Mouse (Mus musculus): ENCODE results near the gene Cdc37l1.
"Not testable (repeated sequence)": the region's sequence is repeated elsewhere in the genome, so short reads cannot be mapped to it uniquely, and the experiment has no call there.

Cdc37l1 gene

DNA sequence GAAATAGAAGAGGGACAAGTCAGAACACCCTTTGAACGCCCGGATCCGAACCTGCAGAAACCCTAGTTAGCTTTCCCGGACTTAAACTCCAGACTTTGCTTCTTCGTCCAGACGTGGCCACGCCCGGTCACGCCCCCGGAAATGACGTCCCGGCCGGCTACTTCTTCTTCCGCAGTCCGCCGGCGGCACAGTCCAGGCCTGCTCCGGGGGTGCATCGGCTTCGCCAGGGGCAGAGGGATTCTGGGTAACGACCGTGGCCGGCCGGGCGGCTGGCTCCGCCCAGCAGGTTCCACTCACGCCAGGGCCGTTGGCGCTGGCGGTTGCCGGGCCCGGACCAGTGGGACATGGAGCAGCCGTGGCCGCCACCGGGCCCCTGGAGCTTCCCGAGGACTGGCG, at the start of gene Cdc37l1:
TSS of gene Cdc37l1 (plus strand) at position 159 of the 396 bp plus-strand sequence.
- DNase-seq (ENCODE audit: extremely low read depth, low read depth) = peak; percentile 83

GRCm38 (mm10) chr19:28941271-28941670, 48.9 kb upstream of the Cdc37l1 start:
- DNase-seq (ENCODE audit: extremely low read depth, low read depth) = no peak

DNA sequence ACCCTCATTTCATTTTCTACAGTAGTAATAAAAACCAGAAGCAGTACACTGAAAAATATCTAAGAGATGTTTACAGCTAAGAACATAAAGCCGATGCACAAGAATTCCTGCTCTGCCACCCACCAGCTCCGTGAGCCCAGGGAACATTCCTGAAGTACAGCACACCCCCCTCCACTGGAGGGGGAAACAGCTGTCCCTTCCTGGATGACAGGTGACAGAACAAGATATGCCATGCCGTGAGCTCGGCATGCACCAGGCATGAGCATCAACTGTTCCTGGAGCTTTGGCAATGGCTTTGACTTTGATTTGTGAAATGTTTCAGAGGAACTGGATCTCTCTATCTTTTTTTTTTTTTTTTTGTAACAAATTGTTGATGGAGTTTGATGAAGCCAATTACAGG, 43.4 kb upstream of the Cdc37l1 start:
- no peak for DNase-seq (ENCODE audit: extremely low read depth, low read depth)

GRCm38 (mm10) chr19:28947311-28947710, 42.8 kb upstream of the Cdc37l1 start:
- DNase-seq (ENCODE audit: extremely low read depth, low read depth) = no peak

DNA sequence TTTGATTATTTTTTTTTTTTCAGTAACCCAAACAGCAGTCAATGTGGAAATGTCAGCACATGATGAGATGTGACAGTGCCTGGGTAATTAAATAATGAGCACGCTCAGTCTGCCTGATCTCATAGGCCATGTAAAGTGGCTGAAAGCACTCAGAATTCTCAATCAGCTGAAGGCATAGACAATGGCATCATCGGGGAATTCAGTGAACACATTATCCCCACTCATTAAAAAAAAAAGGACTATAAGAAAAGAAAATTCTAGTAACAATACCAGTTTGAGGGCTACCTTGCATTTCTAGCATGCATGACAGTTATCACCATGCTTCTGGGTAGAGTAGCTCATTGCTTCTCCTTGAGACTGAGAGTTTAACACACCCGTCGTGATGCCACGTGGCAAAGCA, 38.9 kb upstream of the Cdc37l1 start:
- DNase-seq (ENCODE audit: extremely low read depth, low read depth) = no peak

DNA sequence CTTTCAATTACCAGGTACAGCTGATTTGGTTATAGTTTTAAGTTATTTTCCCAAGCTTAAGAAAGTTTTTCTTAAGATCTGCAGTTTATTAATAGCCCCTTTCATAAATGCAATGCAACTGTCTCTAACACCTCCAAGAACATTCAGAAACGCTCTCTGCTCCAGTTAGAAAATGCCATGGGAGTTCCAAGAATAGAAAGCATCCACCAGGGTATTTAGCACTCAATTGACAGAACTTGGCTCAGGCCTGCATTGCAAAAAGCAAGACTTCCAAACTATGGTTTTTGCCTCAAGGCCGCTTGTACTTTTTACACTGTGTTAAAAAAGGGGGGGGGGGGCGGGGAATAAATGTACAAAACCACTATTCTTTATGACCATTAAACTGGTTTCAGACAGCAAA, 27.0 kb upstream of the Cdc37l1 start:
- DNase-seq (ENCODE audit: extremely low read depth, low read depth) = no peak

- no peak for DNase-seq (ENCODE audit: extremely low read depth, low read depth)
Measured at GRCm38 (mm10) chr19:28963513-28963841, 26.7 kb upstream of the Cdc37l1 start.

DNA sequence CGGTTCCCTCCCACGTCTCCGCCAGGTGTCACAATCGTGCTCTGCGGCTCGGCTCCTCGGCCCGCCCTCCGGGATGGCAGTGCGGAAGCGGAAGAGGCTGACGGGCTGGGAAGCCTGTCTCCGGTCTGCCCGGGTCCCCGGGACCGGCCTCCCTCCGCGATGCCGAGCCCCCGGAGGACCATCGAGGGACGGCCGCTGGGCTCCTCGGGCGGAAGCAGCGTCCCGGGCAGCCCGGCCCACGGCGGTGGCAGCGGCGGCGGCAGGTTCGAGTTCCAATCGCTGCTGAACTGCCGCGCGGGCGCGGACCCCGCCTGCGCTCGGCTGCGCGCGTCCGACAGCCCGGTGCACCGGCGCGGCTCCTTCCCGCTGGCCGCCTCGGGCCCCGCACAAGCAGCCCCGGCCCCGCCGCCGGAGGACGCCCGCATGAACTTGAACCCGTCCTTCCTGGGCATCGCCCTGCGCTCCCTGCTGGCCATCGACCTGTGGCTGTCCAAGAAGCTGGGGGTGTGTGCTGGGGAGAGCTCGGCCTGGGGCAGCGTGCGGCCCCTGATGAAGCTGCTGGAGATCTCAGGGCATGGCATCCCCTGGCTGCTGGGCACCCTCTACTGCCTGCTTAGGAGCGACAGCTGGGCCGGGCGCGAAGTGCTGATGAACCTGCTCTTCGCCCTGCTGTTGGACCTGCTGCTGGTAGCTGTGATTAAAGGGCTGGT, 26.2 kb upstream of the Cdc37l1 start, which contains the start of gene Plpp6:
TSS of gene Plpp6 (plus strand) at position 112 of the 710 bp plus-strand sequence.
- DNase-seq (ENCODE audit: extremely low read depth, low read depth) = peak; percentile 15

- DNase-seq (ENCODE audit: extremely low read depth, low read depth) = no peak
Measured at GRCm38 (mm10) chr19:28964552-28964903, 25.6 kb upstream of the Cdc37l1 start.

- DNase-seq (ENCODE audit: extremely low read depth, low read depth) = no peak
Measured at GRCm38 (mm10) chr19:28967652-28968051, 22.5 kb upstream of the Cdc37l1 start, which contains the start of gene 4430402I18Rik. Gene 4430402I18Rik, minus strand, starts transcription at chr19:28967800.

DNA sequence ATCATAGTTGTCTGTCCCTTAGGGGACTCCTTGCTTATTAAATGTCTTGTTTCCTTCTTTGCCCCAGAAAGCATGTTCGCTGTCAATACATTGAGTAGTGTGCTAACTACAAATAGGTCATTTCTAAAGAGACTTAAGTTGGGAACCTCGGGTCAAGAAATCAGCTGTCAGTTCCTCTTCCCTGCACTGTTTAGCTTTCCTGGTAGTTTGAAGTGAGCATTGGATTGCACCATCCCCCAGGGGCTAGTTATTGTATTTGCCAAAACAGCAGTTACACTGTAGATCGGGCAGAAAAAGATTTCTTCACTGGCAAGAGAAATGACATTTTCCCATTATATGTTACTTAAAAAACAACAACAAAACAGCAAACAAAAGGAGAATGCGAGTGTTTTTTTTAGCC, 22.0 kb upstream of the Cdc37l1 start:
- no peak for DNase-seq (ENCODE audit: extremely low read depth, low read depth)

- DNase-seq (ENCODE audit: extremely low read depth, low read depth) = no peak
Measured at GRCm38 (mm10) chr19:28969231-28969630, 20.9 kb upstream of the Cdc37l1 start.

GRCm38 (mm10) chr19:28970251-28970650, 19.9 kb upstream of the Cdc37l1 start:
- DNase-seq (ENCODE audit: extremely low read depth, low read depth) = no peak

- DNase-seq (ENCODE audit: extremely low read depth, low read depth) = no peak
Measured at GRCm38 (mm10) chr19:28974862-28975611, 15.1 kb upstream of the Cdc37l1 start.

DNA sequence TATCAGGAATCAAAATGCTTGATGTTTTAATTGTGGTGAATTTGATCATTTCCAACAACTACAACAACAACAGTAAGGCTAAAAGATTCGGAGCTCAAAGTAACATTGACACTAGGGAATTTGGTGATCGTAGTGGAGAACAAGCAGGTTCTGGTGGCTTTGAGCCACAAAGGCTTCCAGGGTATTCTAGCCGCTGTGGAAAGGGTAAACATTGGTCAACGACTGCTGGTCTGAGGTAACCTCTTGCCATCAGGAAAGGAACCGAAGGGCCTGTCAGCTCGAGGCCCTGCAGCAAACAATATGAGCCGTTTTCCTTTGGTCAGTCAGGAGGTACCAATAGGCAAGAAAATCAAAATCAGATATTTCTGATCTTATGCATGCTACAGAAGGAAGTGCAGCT, 7.5 kb upstream of the Cdc37l1 start:
- no peak for DNase-seq (ENCODE audit: extremely low read depth, low read depth)

DNA sequence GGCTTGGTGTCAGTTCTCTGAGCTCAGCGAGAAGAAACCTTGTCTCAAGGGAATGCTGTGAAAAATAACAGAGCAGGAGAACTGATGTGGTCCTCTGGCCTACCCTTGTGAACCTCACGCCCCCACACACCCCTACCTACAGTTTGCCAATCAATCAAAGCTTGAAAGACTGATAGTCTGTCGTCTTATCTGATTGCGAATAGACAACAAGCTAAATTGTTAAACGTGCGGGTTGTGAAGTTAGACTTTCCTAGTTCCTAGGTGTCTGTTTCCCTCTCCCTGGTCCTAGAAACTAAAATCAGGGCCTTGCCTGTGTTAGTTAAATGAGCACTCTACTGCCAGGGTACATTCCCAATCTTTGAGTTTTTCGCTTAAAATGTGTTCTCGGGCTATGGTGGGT, 637 bp upstream of the Cdc37l1 start:
- DNase-seq (ENCODE audit: extremely low read depth, low read depth) = no peak

GRCm38 (mm10) chr19:28990590-28991221, 554 bp downstream of the Cdc37l1 start:
- DNase-seq (ENCODE audit: extremely low read depth, low read depth) = peak; percentile 46

- no peak for DNase-seq (ENCODE audit: extremely low read depth, low read depth)
Measured at GRCm38 (mm10) chr19:28991391-28991790, 1.2 kb downstream of the Cdc37l1 start.

DNA sequence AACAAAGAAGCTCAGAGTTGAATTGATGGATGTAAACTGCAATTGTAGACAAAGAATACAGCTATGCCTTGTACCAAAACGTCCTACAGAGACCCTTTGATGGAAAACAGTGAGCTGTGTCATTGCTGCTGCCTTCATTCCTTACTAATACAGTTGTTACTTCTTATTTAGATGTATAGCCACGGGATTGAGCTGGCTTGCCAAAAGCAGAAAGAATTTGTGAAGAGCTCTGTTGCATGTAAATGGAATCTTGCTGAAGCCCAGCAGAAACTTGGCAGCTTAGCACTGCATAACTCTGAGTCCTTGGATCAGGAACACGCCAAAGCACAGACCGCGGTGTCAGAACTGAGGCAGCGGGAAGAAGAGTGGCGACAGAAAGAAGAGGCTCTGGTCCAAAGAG, 4.7 kb downstream of the Cdc37l1 start:
- no peak for DNase-seq (ENCODE audit: extremely low read depth, low read depth)

GRCm38 (mm10) chr19:28995366-28995765, 5.2 kb downstream of the Cdc37l1 start:
- no peak for DNase-seq (ENCODE audit: extremely low read depth, low read depth)

DNA sequence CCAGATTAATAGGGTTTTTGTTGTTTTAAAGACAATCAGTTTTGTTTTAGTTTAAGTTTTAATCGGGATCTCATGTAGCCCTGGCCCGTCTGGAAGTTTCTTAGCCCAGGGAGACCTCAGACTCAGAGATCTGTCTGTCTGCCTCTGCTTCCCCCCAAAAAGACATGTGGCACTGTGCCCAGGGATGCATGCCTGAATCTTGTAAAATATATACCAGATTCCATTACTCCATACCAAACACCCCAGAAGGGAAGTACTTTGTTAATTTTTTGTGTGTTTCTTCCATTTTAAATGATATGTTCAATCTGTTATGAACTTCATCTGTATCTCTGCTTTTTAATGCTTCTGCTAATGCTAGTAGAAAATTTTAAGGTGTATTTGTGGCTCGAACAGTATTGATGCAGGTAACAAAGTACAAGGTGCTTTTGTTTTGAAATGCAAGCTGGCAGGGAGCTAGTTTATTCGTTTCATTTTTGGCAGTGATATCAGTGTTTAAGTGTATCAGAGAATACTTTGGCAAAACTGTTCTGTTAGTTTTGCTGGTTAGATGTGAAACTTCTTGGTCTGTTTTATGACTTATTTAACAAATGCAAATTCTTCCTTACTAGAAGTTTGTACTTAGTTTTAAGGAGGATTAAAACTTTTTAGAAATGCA, 8.0 kb downstream of the Cdc37l1 start:
- no peak for DNase-seq (ENCODE audit: extremely low read depth, low read depth)

DNA sequence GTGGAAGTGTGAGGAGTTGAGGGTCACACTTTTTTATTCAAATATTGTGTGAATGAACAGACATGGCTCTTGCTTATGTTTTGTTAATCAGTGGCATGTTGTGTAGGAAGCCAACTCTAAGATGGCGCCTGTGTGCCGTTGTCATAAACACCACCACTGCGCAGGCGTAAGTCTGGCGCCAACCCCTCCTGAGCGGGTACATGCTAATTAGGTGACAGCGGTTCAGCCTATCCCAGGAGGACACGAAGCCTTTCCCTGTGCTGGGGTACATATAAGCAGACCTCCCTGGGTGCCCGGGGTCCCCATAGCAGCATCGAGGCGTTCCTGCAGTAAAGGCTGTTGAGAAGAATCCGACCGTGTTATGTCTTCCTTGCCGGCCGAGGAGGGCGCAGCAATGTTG, 10.2 kb downstream of the Cdc37l1 start:
- DNase-seq (ENCODE audit: extremely low read depth, low read depth) = not testable (repeated sequence)

Measured in MEL-GATA-1-ER (cell line).